Mouse (Mus musculus): Measurements from ENCODE around the gene Pcbd1.

Gene Pcbd1

GRCm38 (mm10) chr10:61089170-61090142 lies at the start of gene Pcbd1:
Gene Pcbd1 (plus strand): TSS chr10:61089331.
- DNase-seq, result peak; percentile 73 to 81

GRCm38 (mm10) chr10:61039657-61040056 lies 49.5 kb upstream of the Pcbd1 start:
- DNase-seq, result no peak

DNA sequence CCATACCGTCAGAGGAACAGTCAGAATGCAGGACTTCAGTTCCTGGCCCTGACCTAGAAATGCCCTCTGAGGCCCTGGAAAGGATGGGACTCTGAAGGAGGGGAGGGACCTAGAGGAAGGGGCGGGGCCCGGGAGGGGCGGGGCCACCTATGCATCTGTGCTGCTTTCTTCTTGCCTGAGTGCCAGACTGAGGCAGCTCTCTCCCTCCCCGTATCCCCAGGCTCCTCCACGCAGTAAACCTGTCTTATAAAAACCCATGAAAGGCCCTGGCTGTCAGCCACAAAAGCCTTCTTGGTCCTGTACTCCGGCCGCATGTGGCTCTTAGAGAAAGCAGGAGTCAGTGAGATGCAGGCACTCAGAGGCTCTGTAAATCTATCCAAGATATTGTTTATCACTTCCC lies 44.0 kb upstream of the Pcbd1 start:
- no peak for DNase-seq

GRCm38 (mm10) chr10:61051993-61052613 lies 37.0 kb upstream of the Pcbd1 start:
- DNase-seq, result peak; percentile 76 to 90

- no peak for DNase-seq
Measured at GRCm38 (mm10) chr10:61056661-61057060, 32.5 kb upstream of the Pcbd1 start.

DNA sequence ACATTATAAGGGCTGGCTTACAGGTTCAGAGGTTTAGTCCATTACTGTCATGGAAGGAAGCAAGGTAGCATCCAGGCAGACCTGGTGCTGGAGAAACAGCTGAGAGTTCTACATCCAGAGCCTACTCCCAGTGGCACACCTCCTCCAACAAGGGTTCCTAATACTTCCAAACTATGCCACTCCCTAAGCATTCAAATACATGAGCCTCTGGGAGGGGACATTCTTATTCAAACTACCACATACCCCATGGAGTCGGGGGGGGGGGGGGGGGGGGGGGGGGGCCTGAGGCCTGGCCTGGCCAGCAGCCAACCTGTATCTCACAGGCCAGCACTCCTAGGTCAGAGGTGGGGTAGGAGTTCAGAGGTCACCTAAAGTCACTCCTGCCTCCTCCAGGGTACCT lies 30.0 kb upstream of the Pcbd1 start:
- no peak for DNase-seq

GRCm38 (mm10) chr10:61059543-61060110 lies 29.5 kb upstream of the Pcbd1 start:
- no peak for DNase-seq

DNA sequence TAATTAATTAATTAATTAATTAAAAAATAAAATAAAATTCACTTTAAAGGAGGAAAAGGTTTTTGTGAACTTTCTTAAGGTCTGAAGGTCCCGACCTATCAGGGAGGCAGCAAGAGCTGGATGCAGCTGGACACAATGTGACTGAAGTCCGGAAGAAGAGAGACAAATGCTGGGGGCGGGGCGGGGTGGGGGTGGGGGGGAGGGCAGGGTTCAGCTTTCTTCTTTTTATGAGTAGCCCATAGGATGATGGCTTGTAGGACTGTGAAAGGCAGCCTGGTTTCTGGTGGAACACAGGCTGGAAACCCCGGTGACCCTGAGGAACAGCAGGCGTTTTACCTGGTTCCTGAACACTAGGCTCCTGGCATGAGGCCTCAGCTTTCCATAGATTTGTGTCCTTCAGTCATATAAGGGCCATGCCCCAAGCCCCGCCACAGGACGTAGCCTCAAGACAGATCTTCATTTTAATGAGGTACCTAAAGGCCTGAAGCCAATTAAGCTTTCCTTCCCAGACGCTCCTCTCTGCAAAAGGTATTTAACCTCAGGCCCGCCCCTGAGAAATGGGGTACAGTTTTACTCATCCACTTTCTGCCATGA lies 25.8 kb upstream of the Pcbd1 start:
- DNase-seq, result no peak

DNA sequence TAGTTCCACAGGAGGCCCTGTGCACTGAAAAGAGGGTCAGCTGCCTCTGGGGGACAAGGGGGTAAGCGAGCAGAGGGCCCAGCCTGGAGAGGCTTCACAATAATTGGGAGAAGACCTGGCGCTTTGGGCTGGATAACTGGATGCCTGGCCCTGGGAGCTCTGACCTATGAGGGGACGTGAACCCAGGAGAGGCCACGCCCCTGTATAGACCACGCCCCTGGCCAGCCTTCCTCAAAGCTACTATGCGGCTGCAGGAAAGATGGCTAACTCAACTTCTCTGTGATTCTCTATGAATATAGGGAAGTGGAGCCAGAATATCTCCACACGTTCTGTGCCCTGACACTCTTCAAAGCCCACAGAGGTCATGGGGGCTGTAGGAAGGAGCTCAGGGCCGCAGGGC lies 24.5 kb upstream of the Pcbd1 start:
- DNase-seq, result no peak

- DNase-seq, result peak; percentile 47 to 58
Measured at GRCm38 (mm10) chr10:61065287-61066005, 23.7 kb upstream of the Pcbd1 start.

DNA sequence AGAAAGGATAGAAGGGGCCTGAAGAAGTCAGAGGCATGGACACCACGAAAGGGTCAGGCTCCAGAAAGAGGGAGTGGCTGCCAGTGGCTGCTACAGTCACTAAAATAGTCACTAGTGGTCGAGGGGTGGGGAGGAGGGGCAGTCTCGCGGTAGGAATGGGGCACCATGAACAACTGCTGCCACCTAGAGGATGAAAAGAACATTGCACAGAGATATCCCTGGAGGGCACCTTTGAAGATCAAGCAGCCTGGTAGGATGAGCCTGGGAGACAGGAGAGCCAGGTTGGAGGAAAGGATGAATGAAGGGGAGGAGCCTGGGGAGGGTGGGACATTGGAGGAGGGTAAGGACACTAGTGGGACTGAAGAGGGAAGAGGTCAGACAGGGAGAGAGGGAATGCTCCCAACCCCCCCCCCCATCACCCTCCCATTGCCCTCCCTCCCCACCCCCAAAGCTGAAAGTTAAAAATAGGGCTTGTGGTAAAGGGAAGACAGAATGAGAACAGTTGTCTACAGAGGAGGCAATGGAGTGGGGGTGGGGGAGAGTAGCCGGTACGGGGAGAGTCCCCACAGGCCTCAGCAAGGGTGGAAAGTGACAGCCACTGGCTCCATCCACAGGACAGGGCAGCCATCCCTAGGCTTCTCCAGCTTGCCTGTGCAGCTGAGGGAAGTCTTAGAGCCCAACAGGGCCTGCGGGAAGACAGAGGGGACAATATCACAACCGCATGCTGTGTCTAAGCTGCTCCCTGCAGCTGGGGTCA lies 20.5 kb upstream of the Pcbd1 start:
- peak; percentile 56 to 74 for DNase-seq

DNA sequence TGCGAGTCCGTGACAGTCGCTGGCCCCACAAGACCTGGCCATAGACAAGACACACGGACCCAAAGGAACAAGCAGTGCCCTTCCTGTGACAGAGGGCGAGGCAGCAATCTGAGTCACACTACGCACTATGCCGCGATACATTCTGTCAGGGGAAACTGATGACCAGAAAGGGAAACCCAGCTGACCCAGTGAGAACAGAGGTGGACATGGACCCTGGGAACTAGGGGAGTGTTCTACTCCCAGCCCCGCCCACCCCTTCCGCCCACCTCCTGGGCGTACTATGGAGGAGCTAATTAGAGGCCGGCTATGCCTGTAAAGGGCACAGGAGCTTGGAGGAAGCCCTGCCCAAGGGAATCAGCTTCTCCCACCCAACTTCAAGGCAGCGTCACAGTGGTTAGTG lies 19.9 kb upstream of the Pcbd1 start:
- no peak for DNase-seq

DNA sequence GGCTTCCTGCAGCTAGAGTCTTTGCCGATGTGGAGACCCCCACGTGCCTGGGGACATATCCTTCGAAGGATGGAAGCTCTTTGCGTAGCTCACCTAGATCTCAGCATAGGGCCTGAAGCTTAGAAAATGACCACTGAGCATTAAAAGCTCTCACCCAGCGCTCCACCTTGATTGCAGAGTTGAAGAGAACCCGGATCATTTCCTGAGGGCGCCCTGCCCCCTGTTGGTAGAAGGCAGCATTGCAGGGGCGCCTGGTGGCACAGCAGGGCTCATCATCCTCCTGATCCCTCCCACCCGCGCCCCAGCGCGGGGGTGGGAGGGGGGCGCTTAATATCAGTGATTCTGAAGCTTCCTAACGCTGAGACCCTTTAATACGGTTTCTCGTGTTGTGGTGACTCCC lies 16.8 kb upstream of the Pcbd1 start:
- peak; percentile 78 to 84 for DNase-seq

DNA sequence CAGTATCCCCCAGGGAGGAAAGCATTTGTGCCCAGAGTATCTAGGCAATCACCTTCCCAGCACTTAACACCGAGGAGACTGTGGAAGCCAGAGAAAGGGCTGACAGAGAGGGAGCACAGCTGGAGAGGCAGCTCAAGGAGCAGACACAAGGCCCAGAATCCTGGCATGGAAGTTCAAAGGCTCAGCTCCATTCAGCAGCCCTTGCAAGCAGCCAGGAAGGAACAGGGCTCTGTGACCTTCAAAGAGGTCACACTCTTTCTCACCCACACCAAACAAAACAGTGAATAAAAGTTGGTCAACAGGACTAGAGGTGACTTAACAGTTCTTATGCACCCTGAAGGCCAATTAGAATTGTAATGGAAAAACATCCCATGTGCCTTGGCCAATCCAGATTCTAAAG lies 14.5 kb upstream of the Pcbd1 start:
- no peak for DNase-seq

GRCm38 (mm10) chr10:61075607-61076006 lies 13.5 kb upstream of the Pcbd1 start:
- DNase-seq, result no peak

DNA sequence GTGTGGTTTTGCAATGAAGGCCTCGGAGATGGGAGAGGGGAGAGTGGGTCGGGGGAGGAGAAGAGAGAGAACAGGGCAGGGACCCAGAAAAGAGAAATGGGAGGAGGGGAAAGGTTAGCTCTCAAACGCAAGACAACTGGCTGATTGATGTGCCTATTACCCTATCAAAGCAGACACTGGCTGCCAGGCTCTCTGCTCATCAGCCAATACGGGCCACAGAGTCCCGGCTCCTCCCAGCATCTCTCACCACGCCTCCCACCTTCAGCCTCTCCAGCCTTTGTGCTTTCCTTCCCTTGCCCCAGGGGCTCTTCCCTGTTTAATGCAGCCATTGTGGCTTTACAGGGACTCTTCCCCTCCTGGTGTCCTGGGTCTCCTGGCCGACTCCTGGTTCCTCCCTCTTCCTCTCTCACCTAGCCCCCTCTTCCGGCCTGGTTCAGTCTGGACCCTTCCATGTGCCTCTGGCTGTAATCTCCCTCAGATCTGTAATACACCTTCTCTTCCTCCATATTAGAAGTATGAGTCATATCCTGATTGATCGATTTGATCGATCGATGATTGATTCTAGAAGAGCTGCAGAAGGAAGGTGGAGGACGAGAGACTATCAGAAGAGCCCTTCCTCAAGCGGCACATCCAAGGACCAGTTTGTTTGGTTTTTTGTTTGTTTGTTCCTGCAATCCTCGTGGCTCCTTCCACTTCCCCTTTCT lies 8.8 kb upstream of the Pcbd1 start:
- DNase-seq, result peak; percentile 51 to 68

- no peak for DNase-seq
Measured at GRCm38 (mm10) chr10:61080931-61081255, 8.2 kb upstream of the Pcbd1 start.

- DNase-seq, result no peak
Measured at GRCm38 (mm10) chr10:61085364-61085763, 3.8 kb upstream of the Pcbd1 start.

- no peak for DNase-seq
Measured at GRCm38 (mm10) chr10:61086502-61086901, 2.6 kb upstream of the Pcbd1 start.

- DNase-seq, result peak in 1 of 2 experiments; percentile 50
Measured at GRCm38 (mm10) chr10:61088468-61088867, 663 bp upstream of the Pcbd1 start.

- DNase-seq, result peak in 1 of 2 experiments; percentile 17
Measured at GRCm38 (mm10) chr10:61091866-61092265, 2.7 kb downstream of the Pcbd1 start.
